Mouse (Mus musculus) ovary, postnatal 10 days (tissue): ENCODE measurements around the gene A630076J17Rik.

ENCODE experiments used
- DNase-seq: peaks from one replicate; pipeline ENCODE4 v3.0.0; 2022; ENCODE audit warnings: low spot score

A630076J17Rik gene

GRCm38 (mm10) chr3:107231202-107231601 lies 788 bp downstream of the A630076J17Rik start:
- no peak for DNase-seq

- DNase-seq, result peak; percentile 69
Measured at GRCm38 (mm10) chr3:107233351-107233813, 3.0 kb downstream of the A630076J17Rik start.

GRCm38 (mm10) chr3:107233945-107234344 lies 3.5 kb downstream of the A630076J17Rik start:
- no peak for DNase-seq

GRCm38 (mm10) chr3:107238051-107238450 lies 7.6 kb downstream of the A630076J17Rik start:
- no peak for DNase-seq

- no peak for DNase-seq
Measured at GRCm38 (mm10) chr3:107238471-107238980, 8.1 kb downstream of the A630076J17Rik start.

- no peak for DNase-seq
Measured at GRCm38 (mm10) chr3:107239607-107240006, 9.2 kb downstream of the A630076J17Rik start, which contains the start of gene Prok1. Gene Prok1, minus strand, starts transcription at chr3:107239707.

- no peak for DNase-seq
Measured at GRCm38 (mm10) chr3:107241389-107242094, 11.1 kb downstream of the A630076J17Rik start.

GRCm38 (mm10) chr3:107246876-107247275 lies 16.5 kb downstream of the A630076J17Rik start:
- DNase-seq, result no peak

GRCm38 (mm10) chr3:107249042-107249441 lies 18.6 kb downstream of the A630076J17Rik start:
- no peak for DNase-seq

GRCm38 (mm10) chr3:107250320-107250719 lies 19.9 kb downstream of the A630076J17Rik start:
- DNase-seq, result no peak

- DNase-seq, result no peak
Measured at GRCm38 (mm10) chr3:107252035-107252434, 21.6 kb downstream of the A630076J17Rik start.

- DNase-seq, result no peak
Measured at GRCm38 (mm10) chr3:107253925-107254324, 23.5 kb downstream of the A630076J17Rik start.

GRCm38 (mm10) chr3:107255992-107256391 lies 25.6 kb downstream of the A630076J17Rik start:
- DNase-seq, result no peak

GRCm38 (mm10) chr3:107256724-107257123 lies 26.3 kb downstream of the A630076J17Rik start:
- DNase-seq, result no peak

- no peak for DNase-seq
Measured at GRCm38 (mm10) chr3:107257924-107258323, 27.5 kb downstream of the A630076J17Rik start.

GRCm38 (mm10) chr3:107260956-107261850 lies 30.8 kb downstream of the A630076J17Rik start:
- DNase-seq, result no peak

GRCm38 (mm10) chr3:107261851-107262165 lies 31.4 kb downstream of the A630076J17Rik start:
- peak; percentile 9 for DNase-seq

- no peak for DNase-seq
Measured at GRCm38 (mm10) chr3:107266814-107267345, 36.5 kb downstream of the A630076J17Rik start.

GRCm38 (mm10) chr3:107272433-107272832 lies 42.0 kb downstream of the A630076J17Rik start:
- no peak for DNase-seq

- DNase-seq, result peak; percentile 28
Measured at GRCm38 (mm10) chr3:107273820-107274219, 43.4 kb downstream of the A630076J17Rik start.

- DNase-seq, result no peak
Measured at GRCm38 (mm10) chr3:107275351-107275750, 44.9 kb downstream of the A630076J17Rik start.

GRCm38 (mm10) chr3:107275996-107276395 lies 45.6 kb downstream of the A630076J17Rik start:
- no peak for DNase-seq
